Mouse (Mus musculus) lung, postnatal 36 days (tissue): ENCODE results near the gene Speer2.

Source experiments
- DNase-seq: peaks from one replicate; pipeline ENCODE4 v3.0.0; 2022; ENCODE audit warnings: mixed read lengths

Gene Speer2

GRCm38 (mm10) chr16:69863644-69864043, at the start of gene Speer2:
TSS of gene Speer2 (minus strand) at chr16:69863744.
- DNase-seq = no peak

GRCm38 (mm10) chr16:69904303-69904702, 40.8 kb upstream of the Speer2 start:
- no peak for DNase-seq

- no peak for DNase-seq
These were observed 17.2 kb upstream of the Speer2 start for GRCm38 (mm10) chr16:69880712-69881111.

GRCm38 (mm10) chr16:69836628-69837027, 26.9 kb downstream of the Speer2 start:
- DNase-seq = no peak

- DNase-seq = no peak
These were observed 49.9 kb downstream of the Speer2 start for GRCm38 (mm10) chr16:69813652-69814051.
